Mouse (Mus musculus): Measurements from ENCODE around the gene Acta1. TPM values are rescaled to one million over a fixed set of nuclear protein-coding genes. Genes with fewer than 3 reads are reported as not detected.

The Acta1 gene
- total RNA-seq, 2 experiments from 2014 or later = 224 to 226 TPM

GRCm38 (mm10) chr8:123884721-123885565, 9.6 kb downstream of the Acta1 start:
- DNase-seq = peak in 1 of 2 experiments; percentile 23
- intact Hi-C loops (cut with DNase I) = no loop called here

- intact Hi-C loops (cut with DNase I) = no loop called here
- no peak for DNase-seq
These were observed 11.5 kb downstream of the Acta1 start for GRCm38 (mm10) chr8:123883094-123883493.

GRCm38 (mm10) chr8:123882412-123882811, 12.1 kb downstream of the Acta1 start:
- intact Hi-C loops (cut with DNase I) = no loop called here
- DNase-seq = no peak

GRCm38 (mm10) chr8:123880821-123881350, 13.7 kb downstream of the Acta1 start:
- no peak for DNase-seq
- intact Hi-C loops (cut with DNase I) = no loop called here

GRCm38 (mm10) chr8:123880271-123880670, 14.3 kb downstream of the Acta1 start:
- DNase-seq = no peak
- intact Hi-C loops (cut with DNase I) = no loop called here

- intact Hi-C loops (cut with DNase I) = no loop called here
- no peak for DNase-seq
These were observed 16.7 kb downstream of the Acta1 start for GRCm38 (mm10) chr8:123877865-123878264.

GRCm38 (mm10) chr8:123874324-123874723, 20.2 kb downstream of the Acta1 start:
- intact Hi-C loops (cut with DNase I) = no loop called here
- no peak for DNase-seq

GRCm38 (mm10) chr8:123873364-123873763, 21.2 kb downstream of the Acta1 start:
- DNase-seq = no peak
- intact Hi-C loops (cut with DNase I) = no loop called here

GRCm38 (mm10) chr8:123872048-123872447, 22.5 kb downstream of the Acta1 start:
- peak; percentile 22 to 57 for DNase-seq

GRCm38 (mm10) chr8:123866971-123867370, 27.6 kb downstream of the Acta1 start:
- peak in 1 of 2 experiments; percentile 10 for DNase-seq
- intact Hi-C loops (cut with DNase I) = no loop called here

More at GRCm38 (mm10) chr8:123872048-123872447, 22.5 kb downstream of the Acta1 start:
- intact Hi-C loops (cut with DNase I) = no loop called here

GRCm38 (mm10) chr8:123865786-123866185, 28.8 kb downstream of the Acta1 start:
- intact Hi-C loops (cut with DNase I) = no loop called here
- no peak for DNase-seq

- intact Hi-C loops (cut with DNase I) = no loop called here
- DNase-seq = no peak
These were observed 34.2 kb downstream of the Acta1 start for GRCm38 (mm10) chr8:123860386-123860785.

GRCm38 (mm10) chr8:123859648-123860259, 34.8 kb downstream of the Acta1 start, which contains the start of gene Ccsap:
Gene Ccsap, minus strand, starts transcription at chr8:123860209.
- DNase-seq = peak; percentile 53 to 57
- intact Hi-C loops (cut with DNase I) = no loop called here

GRCm38 (mm10) chr8:123858941-123859647, 35.5 kb downstream of the Acta1 start:
- peak; percentile 91 to 93 for DNase-seq
- intact Hi-C loops (cut with DNase I) = no loop called here

GRCm38 (mm10) chr8:123858574-123858940, 36.0 kb downstream of the Acta1 start:
- intact Hi-C loops (cut with DNase I) = no loop called here
- DNase-seq = peak in 1 of 2 experiments; percentile 35

- no peak for DNase-seq
- intact Hi-C loops (cut with DNase I) = no loop called here
These were observed 37.2 kb downstream of the Acta1 start for GRCm38 (mm10) chr8:123857361-123857760.

GRCm38 (mm10) chr8:123854733-123855475, 39.6 kb downstream of the Acta1 start:
- DNase-seq = no peak
- intact Hi-C loops (cut with DNase I) = no loop called here

- DNase-seq = no peak
- intact Hi-C loops (cut with DNase I) = no loop called here
These were observed 40.3 kb downstream of the Acta1 start for GRCm38 (mm10) chr8:123854252-123854651.

GRCm38 (mm10) chr8:123851590-123851989, 43.0 kb downstream of the Acta1 start:
- intact Hi-C loops (cut with DNase I) = no loop called here
- no peak for DNase-seq

- DNase-seq = no peak
- intact Hi-C loops (cut with DNase I) = no loop called here
These were observed 45.2 kb downstream of the Acta1 start for GRCm38 (mm10) chr8:123849352-123849751.
